Mouse (Mus musculus) myocyte (in vitro differentiated cells): ENCODE measurements around the gene Dab1.

ENCODE experiments used
- MAX ChIP-seq: IDR thresholded peaks from one replicate; pipeline ENCODE4 v1.6.1; 2011; ENCODE audit warnings: low read depth, mild to moderate bottlenecking, control low read depth
- MYOD1 ChIP-seq, 3 experiments: IDR thresholded peaks; one replicate each; pipeline ENCODE4 v1.6.1; 2011; ENCODE audit warnings: control low read depth in 2 of 3, low read depth in 2 of 3, mild to moderate bottlenecking in 2 of 3, moderate library complexity in 1 of 3; ENCODE audit not compliant: insufficient read length in 2 of 3, control insufficient read depth in 1 of 3
- MYOG ChIP-seq, 3 experiments: IDR thresholded peaks; one replicate each; pipeline ENCODE4 v1.6.1; 2011; ENCODE audit warnings: control low read depth in 2 of 3, low read depth in 2 of 3, mild to moderate bottlenecking in 2 of 3; ENCODE audit not compliant: insufficient read length in 2 of 3, control insufficient read depth in 1 of 3, insufficient read depth in 1 of 3
- POLR2A ChIP-seq: IDR thresholded peaks from one replicate; pipeline ENCODE4 v1.6.1; 2011; ENCODE audit warnings: low read depth, mild to moderate bottlenecking, control low read depth, moderate library complexity; ENCODE audit not compliant: insufficient read length
- TCF12 ChIP-seq: IDR thresholded peaks from one replicate; pipeline ENCODE4 v1.6.1; 2011; ENCODE audit warnings: mild to moderate bottlenecking, control low read depth; ENCODE audit not compliant: poor library complexity, insufficient read depth, severe bottlenecking
- TCF3 ChIP-seq: IDR thresholded peaks from one replicate; pipeline ENCODE4 v1.6.1; 2011; ENCODE audit warnings: low read depth, control low read depth; ENCODE audit not compliant: insufficient read length
- USF1 ChIP-seq: IDR thresholded peaks from one replicate; pipeline ENCODE4 v1.6.1; 2011; ENCODE audit warnings: low read depth, mild to moderate bottlenecking, control low read depth, moderate library complexity

GRCm38 (mm10) chr4:103911441-103911840 lies 292.3 kb downstream of the Dab1 start:
- TF ChIP-seq POLR2A (no peak), USF1 (no peak), TCF3 (no peak), MAX (no peak), MYOG (IDR thresholded peaks at IDR 0.05; ENCODE audit: control insufficient read depth in 1 of 3, insufficient read depth in 1 of 3, insufficient read length in 2 of 3, low read depth in 2 of 3) (no peak), MYOD1 (IDR thresholded peaks at IDR 0.05; ENCODE audit: control insufficient read depth in 1 of 3, insufficient read length in 2 of 3, low read depth in 2 of 3) (no peak), TCF12 (no peak)
